Mouse (Mus musculus) stomach, postnatal 0 days (tissue): ENCODE measurements around the gene Cdk5rap1. TPM values are rescaled to one million over a fixed set of nuclear protein-coding genes. Genes with fewer than 3 reads are reported as not detected.
"Not testable (repeated sequence)": the region's sequence is repeated elsewhere in the genome, so short reads cannot be mapped to it uniquely, and the experiment has no call there.

Experiments
- ATAC-seq: fragments of 200-750 bp; cut with Nextera tagmentation; 2 replicates; pipeline ENCODE4 v1.8.0; 2017; ENCODE audit not compliant: low FRiP score, low TSS enrichment
- DNase-seq: peaks from one replicate; pipeline ENCODE4 v3.0.0-alpha.2; 2016; ENCODE audit warnings: low spot score
- H3K27ac ChIP-seq: fragments of 300-500 bp; sonication (generic); replicated peaks from 2 replicates; pipeline ENCODE4 v1.5.1; 2014; ENCODE audit warnings: mild to moderate bottlenecking, control low read depth
- H3K27me3 ChIP-seq: fragments of 300-500 bp; sonication (generic); 2 replicates; pipeline ENCODE4 v1.6.1; 2014; ENCODE audit warnings: low read length; ENCODE audit not compliant: control insufficient read depth, insufficient read depth
- H3K36me3 ChIP-seq: fragments of 300-500 bp; sonication (generic); 2 replicates; pipeline ENCODE4 v1.6.1; 2014; ENCODE audit warnings: low read length, mixed read lengths; ENCODE audit not compliant: control insufficient read depth, insufficient read depth
- H3K4me1 ChIP-seq: fragments of 300-500 bp; sonication (generic); replicated peaks from 2 replicates; pipeline ENCODE4 v1.6.1; 2014; ENCODE audit warnings: antibody characterized with exemption; ENCODE audit not compliant: control insufficient read depth, insufficient read depth
- H3K4me2 ChIP-seq: fragments of 300-500 bp; sonication (generic); replicated peaks from 2 replicates; pipeline ENCODE4 v1.6.1; 2014; ENCODE audit warnings: low read depth, mild to moderate bottlenecking, control low read depth, moderate library complexity
- H3K4me3 ChIP-seq: fragments of 300-500 bp; sonication (generic); 2 replicates; pipeline ENCODE4 v1.5.1; 2014; ENCODE audit warnings: low read depth, low read length, control low read depth
- H3K9ac ChIP-seq: fragments of 300-500 bp; sonication (generic); 2 replicates; pipeline ENCODE4 v1.6.1; 2014; ENCODE audit warnings: mild to moderate bottlenecking, low read length, control low read depth, mixed read lengths
- H3K9me3 ChIP-seq: fragments of 300-500 bp; sonication (generic); 2 replicates; pipeline ENCODE4 v1.6.1; 2016; ENCODE audit warnings: low read length; ENCODE audit not compliant: control insufficient read depth
- CTCF ChIP-seq: IDR thresholded peaks from 2 replicates; pipeline ENCODE4 v1.5.1; 2016; ENCODE audit warnings: antibody characterized with exemption, low read depth, mild to moderate bottlenecking, moderate library complexity
- EP300 ChIP-seq: optimal IDR thresholded peaks from 2 replicates; pipeline ENCODE3; 2016; ENCODE audit warnings: antibody characterized with exemption
- WGBS: fragments of 180-500 bp; shearing (Covaris S2); extraction: QIAGEN DNeasy Blood & Tissue Kit; methylation state at CpG from one replicate; pipeline ENCODE4 v1.1.7; 2014; 5-methylcytosine and 5-hydroxymethylcytosine counted together
- polyA plus RNA-seq: library from polyadenylated mRNA; unstranded; fragments of >200 nt; fragmentation: Nextera tagmentation; extraction: Ambion mirVana; gene quantifications from 2 replicates; pipeline ENCODE4 v1.2.1, GENCODE M21; 2015

Cdk5rap1 gene
- polyA plus RNA-seq, 1 experiment from 2014 or later: 6.2 TPM

DNA sequence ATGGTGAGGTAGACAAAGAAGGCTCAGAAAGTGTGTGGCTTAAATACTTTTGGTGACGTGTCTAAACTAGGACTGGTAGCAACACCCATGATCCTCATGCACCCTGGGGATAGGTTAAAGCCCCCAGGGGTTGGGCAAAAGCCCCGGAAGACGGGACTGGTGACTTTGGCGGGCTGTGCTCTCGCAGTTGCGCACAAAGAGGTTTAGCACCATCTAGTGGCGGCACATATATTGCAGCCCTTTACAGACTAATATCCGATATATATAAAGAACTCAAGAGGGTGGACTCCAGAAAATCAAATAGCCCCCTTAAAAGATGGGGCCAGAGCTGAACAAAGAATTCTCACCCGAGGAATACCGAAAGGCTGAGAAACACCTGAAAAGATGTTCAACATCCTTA is 78.1 kb downstream of the Cdk5rap1 start:
- ATAC-seq, H3K27me3 ChIP-seq, H3K36me3 ChIP-seq, H3K9ac ChIP-seq, H3K9me3 ChIP-seq, H3K4me1 ChIP-seq, H3K4me2 ChIP-seq, H3K4me3 ChIP-seq, H3K27ac ChIP-seq: not testable (repeated sequence)
- peak; percentile 72 for TF ChIP-seq CTCF
- peak; percentile 60 for DNase-seq
- WGBS: 3% methylated on average over 9 of the region's 10 CpGs

DNA sequence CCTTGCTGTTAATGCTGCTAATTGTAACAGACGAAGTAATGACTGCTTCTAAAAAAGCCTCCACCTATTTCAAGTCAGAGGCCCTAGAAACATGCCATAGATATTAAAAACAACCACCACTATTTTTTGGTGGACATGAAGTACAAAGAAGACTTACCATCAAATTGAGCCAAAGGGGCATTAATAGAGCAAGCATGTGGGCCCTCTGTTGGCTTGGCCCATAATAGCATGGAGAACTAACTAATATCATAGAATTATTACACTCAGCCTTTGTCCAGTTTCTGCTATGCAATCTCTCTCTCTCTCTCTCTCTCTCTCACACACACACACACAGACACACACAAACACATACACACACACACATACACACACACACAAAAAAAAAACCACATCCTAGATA is 80.0 kb downstream of the Cdk5rap1 start:
- no peaks in the 10 kb centered on the region for H3K9me3 ChIP-seq
- DNase-seq (no peak), ATAC-seq (no peak)
- no peaks in the 10 kb centered on the region for H3K4me1 ChIP-seq
- H3K9ac ChIP-seq: no peak overlapping the region
- no peak overlapping the region for H3K27ac ChIP-seq
- H3K4me3 ChIP-seq: no peak overlapping the region
- no peak overlapping the region for H3K4me2 ChIP-seq
- no peaks in the 10 kb centered on the region for H3K27me3 ChIP-seq
- no peaks in the 10 kb centered on the region for H3K36me3 ChIP-seq
- 86% methylated on average over 1 of the region's 1 CpGs for WGBS
- TF ChIP-seq CTCF (peak; percentile 51), EP300 (no peak)

DNA sequence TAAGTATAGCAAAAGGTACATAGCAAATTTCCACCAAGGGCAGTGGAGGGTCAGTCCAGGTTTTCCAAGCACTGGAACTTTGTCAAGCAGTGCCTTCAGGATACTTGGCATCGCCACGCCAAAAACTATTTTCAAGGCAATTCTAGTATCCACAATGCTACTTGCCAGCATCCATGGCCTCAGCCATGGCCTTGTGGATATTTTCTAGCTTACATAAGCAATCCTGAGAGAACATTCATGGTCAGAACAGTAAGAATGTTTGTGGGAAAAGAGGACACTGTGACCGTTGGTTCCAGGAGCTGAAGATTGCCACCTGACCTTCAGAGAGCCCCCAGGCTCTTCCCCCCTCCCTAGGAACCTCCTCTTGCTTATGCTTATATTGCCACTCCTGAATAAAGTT is 80.9 kb downstream of the Cdk5rap1 start:
- not testable (repeated sequence) for ATAC-seq, H3K4me2 ChIP-seq, H3K4me1 ChIP-seq, DNase-seq, H3K27ac ChIP-seq, H3K27me3 ChIP-seq, H3K4me3 ChIP-seq, H3K9me3 ChIP-seq, H3K36me3 ChIP-seq, H3K9ac ChIP-seq
- WGBS: 68% methylated on average over 3 of the region's 3 CpGs

Other genes with a start within 250 kb of the Cdk5rap1 start
- gene Bpifa3, start 242.7 kb downstream of the Cdk5rap1 start, polyA plus RNA-seq: not detected in 2 replicates
- not detected in 2 replicates for gene Bpifa1, start 230.1 kb downstream of the Cdk5rap1 start, polyA plus RNA-seq
- gene Bpifa5, start 210.4 kb downstream of the Cdk5rap1 start, polyA plus RNA-seq: not detected in 2 replicates
- 10,886 and 11,427 TPM in 2 replicates for gene Bpifb1, start 182.2 kb downstream of the Cdk5rap1 start, polyA plus RNA-seq
- 12.1 and 12.2 TPM in 2 replicates for gene Bpifb5, start 149.3 kb downstream of the Cdk5rap1 start, polyA plus RNA-seq
- not detected in 2 replicates for gene Bpifb9a, start 115.2 kb downstream of the Cdk5rap1 start, polyA plus RNA-seq
- not detected in 2 replicates for gene Bpifb9b, start 65.8 kb downstream of the Cdk5rap1 start, polyA plus RNA-seq
- gene Snta1, start 35.1 kb upstream of the Cdk5rap1 start, polyA plus RNA-seq: 6.7 and 7.2 TPM in 2 replicates
- gene Cbfa2t2, start 63.5 kb upstream of the Cdk5rap1 start, polyA plus RNA-seq: 10.3 and 10.4 TPM in 2 replicates
- gene 1700003F12Rik, start 174.1 kb upstream of the Cdk5rap1 start, polyA plus RNA-seq: 0.87 and 0.89 TPM in 2 replicates
- not detected in 2 replicates for gene Actl10, start 178.8 kb upstream of the Cdk5rap1 start, polyA plus RNA-seq
- 0.50 and 0.70 TPM in 2 replicates for gene Necab3, start 185.9 kb upstream of the Cdk5rap1 start, polyA plus RNA-seq
- 5.7 and 6.1 TPM in 2 replicates for gene E2f1, start 196.9 kb upstream of the Cdk5rap1 start, polyA plus RNA-seq
- gene Pxmp4, start 230.7 kb upstream of the Cdk5rap1 start, polyA plus RNA-seq: 49.7 and 52.8 TPM in 2 replicates
- gene Zfp341, start 240.3 kb upstream of the Cdk5rap1 start, polyA plus RNA-seq: 0.27 and 0.45 TPM in 2 replicates
- gene 4930519P11Rik, start 240.4 kb upstream of the Cdk5rap1 start, polyA plus RNA-seq: 0.22 and 0.28 TPM in 2 replicates